Comparison of ENCODE assay signal across 8 mouse cellular contexts in genomic region chrX:11807253-11807882, GRCm38 (mm10).
DNase-seq lines count a peak whose midpoint lies in the region; ATAC-seq and TF ChIP-seq lines count a peak whose summit lies in the region.

No protein-coding gene starts in this region.

- H3K9me3 ChIP-seq in lung, postnatal 0 days (ENCODE audit: low read length), result no peaks in the 10 kb centered on the region

- peaks cover 2% of the 10 kb centered on the region for H3K27me3 ChIP-seq in spleen, adult 2 months (ENCODE audit: control insufficient read depth, insufficient read depth, low read length)
- H3K27me3 ChIP-seq in lung, postnatal 0 days (replicated peaks; ENCODE audit: insufficient read depth, low read length), result no peaks in the 10 kb centered on the region

- no peak for TF ChIP-seq CTCF in spleen, adult 2 months (IDR thresholded peaks at IDR 0.05; ENCODE audit: extremely low read depth, insufficient read depth, insufficient read length, insufficient replicate concordance)
- no peak for TF ChIP-seq CTCF in lung, postnatal 0 days (IDR thresholded peaks at IDR 0.05)

- no peak overlapping the region for H3K9ac ChIP-seq in lung, postnatal 0 days (replicated peaks; ENCODE audit: low read depth)

- TF ChIP-seq POLR2A in spleen, adult 2 months (IDR thresholded peaks at IDR 0.05; ENCODE audit: low read depth, low read length), result no peak

- no peaks in the 10 kb centered on the region for H3K36me3 ChIP-seq in spleen, adult 2 months (ENCODE audit: control insufficient read depth, insufficient read depth, low read length)
- H3K36me3 ChIP-seq in lung, postnatal 0 days (ENCODE audit: insufficient read depth, low read length), result no peaks in the 10 kb centered on the region

- peak overlapping the region; percentile 45 for H3K4me3 ChIP-seq in spleen, adult 2 months (ENCODE audit: extremely low read depth, insufficient read depth, insufficient read length)
- peak overlapping the region; percentile 42 for H3K4me3 ChIP-seq in lung, postnatal 0 days (ENCODE audit: low read depth, low read length)

- H3K4me2 ChIP-seq in lung, postnatal 0 days (replicated peaks; ENCODE audit: low read depth, low read length), result peak overlapping the region; percentile 78

- peak; percentile 47 for ATAC-seq in lung, postnatal 0 days

- H3K4me1 ChIP-seq in spleen, adult 2 months (ENCODE audit: control insufficient read depth, insufficient read depth, insufficient read length), result peaks cover 2% of the 10 kb centered on the region; the same call in 1 of the 2 replicates
- no peaks in the 10 kb centered on the region for H3K4me1 ChIP-seq in lung, postnatal 0 days (ENCODE audit: insufficient read depth, low read depth, low read length)

- WGBS in spleen, adult 2 months, result 12% methylated on average over 68 of the region's 71 CpGs
- WGBS in lung, postnatal 0 days, result 8% methylated on average over 2 of the region's 71 CpGs

- H3K27ac ChIP-seq in spleen, adult 2 months (ENCODE audit: insufficient read depth, low read length), result no peak overlapping the region
- no peak overlapping the region for H3K27ac ChIP-seq in lung, postnatal 0 days (ENCODE audit: low read length)

- intact Hi-C loops in heart, postnatal 10 days (cut with DNase I), result loop anchor here (5.0 to 10.0 kb wide), 3 partner anchors 197 to 350 kb away; no protein-coding TSS in a partner anchor

- no peak for TF ChIP-seq EP300 in lung, postnatal 0 days (IDR thresholded peaks at IDR 0.05)

- DNase-seq in spleen, adult 2 months (ENCODE audit: low read depth in 1 of 2, low spot score in 2 of 2), result no peak
- no peak for DNase-seq in spleen, adult 18-20 months
- DNase-seq in embryo, embryonic 10.5 days (ENCODE audit: low spot score), result peak; percentile 45
- peak; percentile 43 to 48 for DNase-seq in heart, postnatal 10 days
- peak; percentile 59 to 75 for DNase-seq in kidney, postnatal 4 days
- no peak for DNase-seq in lung, postnatal 0 days (ENCODE audit: low spot score)
- peak; percentile 44 to 51 for DNase-seq in right cerebral cortex, adult 2 months (ENCODE audit: low spot score in 2 of 2)
- no peak for DNase-seq in urinary bladder, postnatal 36 days (ENCODE audit: low spot score in 2 of 2)

Comparison
In these comparisons a context has a peak if more than half of its experiments do, and no peak if none do; other contexts are left out.
1. DNase-seq: peak in embryo, embryonic 10.5 days (single experiment), heart, postnatal 10 days (2 of 2), kidney, postnatal 4 days (2 of 2) and right cerebral cortex, adult 2 months (2 of 2); none in spleen, adult 2 months (0 of 2), spleen, adult 18-20 months (0 of 2), lung, postnatal 0 days (single experiment) and urinary bladder, postnatal 36 days (0 of 2).